Mouse (Mus musculus): Measurements from ENCODE around the gene Kmt2e.

The Kmt2e gene

GRCm38 (mm10) chr5:23433720-23434597 is at the start of gene Kmt2e:
Kmt2e (plus strand) TSS chr5:23434441.
- peak; percentile 47 for ATAC-seq (ENCODE audit: low TSS enrichment)

GRCm38 (mm10) chr5:23385136-23385535 is 49.1 kb upstream of the Kmt2e start:
- no peak for ATAC-seq (ENCODE audit: low TSS enrichment)

DNA sequence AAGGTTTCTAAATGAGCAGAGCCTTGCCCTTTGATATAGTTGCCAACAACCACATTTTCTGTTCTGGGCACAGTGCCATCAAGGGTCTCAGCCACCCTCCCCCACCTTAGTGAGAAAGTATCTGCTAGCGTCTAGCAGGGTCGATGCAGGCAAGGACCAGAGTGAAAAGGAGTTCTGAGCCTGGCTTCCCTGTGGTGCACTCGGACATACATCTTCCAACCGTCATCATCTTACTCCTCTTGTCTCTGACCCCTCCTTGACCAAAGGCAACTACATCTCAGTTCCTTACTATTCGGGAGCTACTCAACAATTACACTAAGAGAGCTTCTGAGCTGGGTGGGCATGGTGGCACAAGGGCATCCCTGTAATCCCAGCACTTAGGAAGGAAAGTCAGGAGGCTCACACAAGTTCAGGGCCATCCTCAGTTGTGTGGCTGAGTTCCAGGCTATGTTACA is 48.5 kb upstream of the Kmt2e start:
- ATAC-seq (ENCODE audit: low TSS enrichment), result no peak

DNA sequence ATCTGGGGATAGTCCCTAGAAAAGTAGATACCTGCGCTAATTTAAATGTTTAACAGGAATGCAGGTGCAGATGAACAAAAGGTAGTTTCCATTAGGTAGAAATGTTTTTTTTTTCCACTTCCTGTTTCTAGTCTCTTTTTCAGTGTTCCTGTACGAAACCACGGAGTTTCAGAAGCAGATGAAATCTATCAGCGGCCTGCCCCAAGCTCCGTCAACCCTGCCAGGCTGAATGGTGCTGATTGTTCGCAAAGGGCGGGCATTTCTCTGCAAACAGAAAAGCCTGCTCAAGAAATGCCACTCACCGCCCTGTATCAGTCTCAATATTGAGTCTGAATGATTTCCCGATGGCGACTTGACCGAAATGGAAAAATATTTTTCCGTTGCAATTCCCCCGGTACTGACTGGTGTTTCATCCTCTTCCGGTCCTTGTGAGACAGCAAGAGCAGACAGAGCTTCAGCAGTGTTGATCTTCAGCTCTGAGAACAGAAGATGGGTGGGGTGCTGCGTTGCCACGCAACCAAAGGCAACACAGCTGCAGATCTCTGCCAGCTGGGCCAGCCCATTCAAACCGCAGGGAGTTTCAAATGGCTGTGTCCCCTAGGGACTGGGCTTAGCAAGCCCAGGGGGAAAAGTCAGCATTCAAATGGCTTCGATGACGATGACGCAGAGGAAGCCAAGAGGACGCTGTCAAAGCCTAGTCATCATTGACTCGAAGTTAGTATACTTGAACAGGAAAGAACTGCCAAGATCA is 47.5 kb upstream of the Kmt2e start:
- peak; percentile 95 for ATAC-seq (ENCODE audit: low TSS enrichment)

DNA sequence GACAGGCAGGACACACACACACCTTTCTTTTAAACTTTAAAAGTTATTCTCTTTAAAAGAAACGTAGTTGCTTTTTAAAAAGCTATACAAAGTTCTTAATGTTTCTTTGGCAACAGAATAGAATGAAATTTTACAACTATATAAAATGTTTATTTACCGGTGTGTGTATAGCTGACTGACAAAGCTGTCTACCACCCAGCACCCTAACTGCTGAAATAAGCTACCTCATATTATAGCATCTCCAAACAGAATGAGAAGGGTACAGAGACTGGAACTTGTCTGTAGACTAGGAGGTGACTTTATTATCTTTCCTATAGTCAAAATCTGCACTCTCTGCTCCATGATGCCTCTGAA is 47.0 kb upstream of the Kmt2e start:
- ATAC-seq (ENCODE audit: low TSS enrichment), result no peak

GRCm38 (mm10) chr5:23388091-23388490 is 46.1 kb upstream of the Kmt2e start:
- ATAC-seq (ENCODE audit: low TSS enrichment), result no peak

- ATAC-seq (ENCODE audit: low TSS enrichment), result no peak
These were observed 44.5 kb upstream of the Kmt2e start for GRCm38 (mm10) chr5:23389601-23390305.

- ATAC-seq (ENCODE audit: low TSS enrichment), result no peak
These were observed 42.5 kb upstream of the Kmt2e start for GRCm38 (mm10) chr5:23391714-23392113.

- ATAC-seq (ENCODE audit: low TSS enrichment), result no peak
These were observed 40.4 kb upstream of the Kmt2e start for GRCm38 (mm10) chr5:23393870-23394269.

GRCm38 (mm10) chr5:23394366-23395145 is 39.7 kb upstream of the Kmt2e start:
- peak; percentile 84 for ATAC-seq (ENCODE audit: low TSS enrichment)

GRCm38 (mm10) chr5:23395721-23396120 is 38.5 kb upstream of the Kmt2e start:
- no peak for ATAC-seq (ENCODE audit: low TSS enrichment)

GRCm38 (mm10) chr5:23396756-23397155 is 37.5 kb upstream of the Kmt2e start:
- no peak for ATAC-seq (ENCODE audit: low TSS enrichment)

DNA sequence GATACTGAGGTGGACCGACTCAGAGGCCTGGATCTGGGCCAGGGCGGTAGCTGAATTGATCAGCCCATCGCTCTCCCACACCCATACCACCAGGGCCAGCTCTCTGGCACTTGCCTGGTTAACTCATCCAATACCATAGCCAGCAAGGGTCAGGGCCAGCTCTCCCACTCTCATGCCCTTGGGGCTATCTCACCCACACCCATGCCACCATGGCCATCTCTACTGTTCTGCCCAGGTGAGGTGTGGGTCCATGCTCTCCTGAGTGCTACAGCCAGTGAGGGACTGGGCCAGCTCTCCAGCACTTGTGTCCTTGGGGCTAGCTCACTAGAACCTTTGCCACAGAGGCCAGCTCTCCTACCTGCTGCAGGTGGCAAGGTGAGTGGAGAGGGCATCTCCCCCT is 34.1 kb upstream of the Kmt2e start:
- no peak for ATAC-seq (ENCODE audit: low TSS enrichment)

DNA sequence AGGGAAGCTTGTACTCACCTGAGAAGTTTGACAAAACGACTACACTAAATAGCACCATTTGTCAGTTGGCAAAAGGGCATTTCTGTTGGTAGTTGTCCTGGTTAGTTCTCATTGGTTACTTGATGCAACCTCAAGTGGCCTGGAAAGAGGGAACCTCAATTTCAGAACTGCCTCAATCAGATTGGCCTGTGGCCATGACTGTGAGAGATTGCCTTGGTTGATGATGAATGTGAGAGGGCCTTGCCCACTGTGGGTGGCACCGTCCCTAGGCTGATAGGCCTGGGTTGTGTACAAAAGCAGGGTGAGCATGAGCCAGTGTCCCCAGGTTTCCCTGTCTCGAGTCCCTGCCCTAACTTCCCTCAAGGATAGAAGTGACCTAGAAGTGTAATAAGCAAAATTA is 33.4 kb upstream of the Kmt2e start:
- ATAC-seq (ENCODE audit: low TSS enrichment), result no peak

GRCm38 (mm10) chr5:23401368-23401767 is 32.9 kb upstream of the Kmt2e start:
- ATAC-seq (ENCODE audit: low TSS enrichment), result no peak

GRCm38 (mm10) chr5:23401999-23402398 is 32.2 kb upstream of the Kmt2e start:
- peak; percentile 68 for ATAC-seq (ENCODE audit: low TSS enrichment)

GRCm38 (mm10) chr5:23403161-23403560 is 31.1 kb upstream of the Kmt2e start:
- no peak for ATAC-seq (ENCODE audit: low TSS enrichment)

- no peak for ATAC-seq (ENCODE audit: low TSS enrichment)
These were observed 28.4 kb upstream of the Kmt2e start for GRCm38 (mm10) chr5:23405666-23406404.

- ATAC-seq (ENCODE audit: low TSS enrichment), result no peak
These were observed 27.9 kb upstream of the Kmt2e start for GRCm38 (mm10) chr5:23406405-23406745.

DNA sequence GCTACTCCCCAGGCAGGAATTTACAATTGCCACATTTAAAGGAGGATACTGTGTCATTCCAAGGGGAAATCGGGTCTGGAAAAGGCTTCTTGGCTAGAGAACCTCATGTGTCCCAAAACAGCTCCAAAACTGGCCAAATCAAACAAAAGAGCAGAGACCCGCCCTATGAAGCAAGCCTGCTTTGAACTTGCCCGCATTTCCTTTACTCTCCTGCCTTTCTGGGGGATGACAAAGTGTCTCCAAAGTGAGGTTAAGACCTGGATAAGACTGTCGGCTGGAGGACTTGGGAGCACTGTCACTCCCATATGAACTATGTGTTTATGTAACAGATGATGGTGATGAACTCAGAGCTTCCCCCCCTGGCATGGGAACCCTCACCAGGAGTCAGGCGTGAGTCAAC is 26.1 kb upstream of the Kmt2e start:
- ATAC-seq (ENCODE audit: low TSS enrichment), result no peak
